Mouse (Mus musculus) bone marrow, adult 2 months (tissue): Measurements from ENCODE around the gene Ap3d1. TPM values are rescaled to one million over a fixed set of nuclear protein-coding genes. Genes with fewer than 3 reads are reported as not detected.

ENCODE experiments used
- H3K27ac ChIP-seq: fragments of 200-500 bp; 2 replicates; pipeline ENCODE4 v1.5.1; 2012; ENCODE audit warnings: low read depth, mild to moderate bottlenecking, control low read depth, inconsistent platforms, low read length; ENCODE audit not compliant: control insufficient read depth, poor library complexity, insufficient read depth
- H3K4me1 ChIP-seq: fragments of 200-500 bp; 2 replicates; pipeline ENCODE4 v1.6.1; 2011; ENCODE audit warnings: low read length; ENCODE audit not compliant: control insufficient read depth, insufficient read depth
- H3K4me3 ChIP-seq: fragments of 200-500 bp; replicated peaks from 2 replicates; pipeline ENCODE3; 2011; ENCODE audit warnings: mild to moderate bottlenecking, low read depth, low read length, control low read depth; ENCODE audit not compliant: control insufficient read depth
- CTCF ChIP-seq: fragments of 200-500 bp; IDR thresholded peaks from 2 replicates; pipeline ENCODE4 v1.5.1; 2011; ENCODE audit warnings: low read length, control low read depth; ENCODE audit not compliant: control insufficient read depth, insufficient read depth
- POLR2A ChIP-seq: fragments of 200-500 bp; IDR thresholded peaks from 2 replicates; pipeline ENCODE4 v1.6.1; 2011; ENCODE audit warnings: low read depth, mild to moderate bottlenecking, control low read depth, low read length, borderline replicate concordance; ENCODE audit not compliant: control insufficient read depth
- WGBS: fragments of 180-500 bp; shearing (Covaris S2); methylation state at CpG from one replicate; pipeline ENCODE4 v1.1.7; 2018; 5-methylcytosine and 5-hydroxymethylcytosine counted together
- polyA plus RNA-seq: library from polyadenylated mRNA; stranded (reverse); fragments of >200 nt; gene quantifications from 2 replicates; pipeline ENCODE4 v1.2.4, GENCODE M21; 2011; ENCODE audit warnings: low replicate concordance; ENCODE audit not compliant: missing spikeins, insufficient read depth, insufficient read length

Ap3d1 gene
- polyA plus RNA-seq, 1 experiment = 68.0 TPM

DNA sequence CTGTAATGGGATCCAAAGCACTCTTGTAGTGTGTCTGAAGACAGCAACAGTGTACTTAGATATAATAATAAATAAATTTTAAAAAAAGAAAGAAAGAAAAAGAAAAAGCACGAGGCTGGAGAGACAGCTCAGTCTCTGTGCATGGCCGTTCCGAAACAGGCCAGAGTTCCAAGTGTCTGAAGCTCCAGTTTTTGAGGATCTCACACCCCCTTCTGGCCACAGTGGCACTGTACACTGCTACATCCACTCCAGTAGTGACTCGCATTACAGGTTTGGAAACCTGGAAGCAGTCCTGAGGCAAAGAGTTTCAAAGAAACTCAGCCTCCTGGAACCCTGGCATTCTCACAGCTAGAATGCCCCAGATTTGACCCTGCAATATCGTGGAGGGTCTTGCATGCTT is 54.2 kb downstream of the Ap3d1 start:
- TF ChIP-seq CTCF = peak; percentile 73
- TF ChIP-seq POLR2A = no peak
- Histone ChIP-seq H3K27ac (no peak overlapping the region), H3K4me1 (peaks cover 20% of the 10 kb centered on the region), H3K4me3 (no peak overlapping the region)
- 30% methylated on average over 5 of the region's 5 CpGs for WGBS

DNA sequence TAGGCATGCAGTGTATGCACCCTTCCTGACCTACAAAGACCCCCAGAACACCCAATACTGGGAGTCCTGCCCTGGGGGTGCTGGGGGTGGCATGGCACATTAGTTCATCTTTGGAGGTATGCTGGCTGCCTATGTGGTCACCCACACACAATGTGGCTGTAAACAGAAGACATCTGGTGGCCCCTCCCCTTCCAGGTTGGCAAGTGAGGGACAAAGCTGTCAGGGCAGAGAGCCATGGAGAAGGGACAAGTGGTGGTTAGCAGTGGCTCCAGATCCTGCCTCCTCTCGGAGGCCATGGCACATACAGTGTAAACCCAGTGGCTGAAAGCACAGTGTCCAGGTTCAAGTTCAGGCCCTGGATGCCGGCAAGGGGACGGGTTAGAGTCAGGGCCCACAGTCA is 55.4 kb downstream of the Ap3d1 start:
- H3K27ac ChIP-seq = peak overlapping the region; percentile 34; the same call in 1 of the 2 replicates
- 86% methylated on average over 3 of the region's 3 CpGs for WGBS

DNA sequence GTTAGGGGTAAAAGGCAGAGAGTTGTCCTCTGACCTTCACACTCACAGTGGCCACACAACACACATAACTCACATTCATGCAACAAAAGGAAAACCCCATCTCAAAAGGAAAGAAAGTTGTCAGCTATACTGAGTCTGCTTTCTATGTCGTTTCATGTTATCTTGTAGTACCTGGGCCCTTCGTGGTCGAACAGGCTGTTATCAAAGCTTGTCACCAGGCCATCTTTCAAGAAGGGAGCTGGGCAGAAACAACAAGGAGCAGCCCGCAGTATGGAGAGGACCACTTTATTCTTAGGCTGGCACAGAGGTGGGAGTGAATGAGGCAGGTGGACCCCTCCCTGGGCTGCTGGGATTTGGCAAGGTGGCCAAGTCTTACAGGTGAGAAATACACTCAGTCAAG is 57.1 kb downstream of the Ap3d1 start:
- no peak overlapping the region for H3K4me3 ChIP-seq
- 55% methylated on average over 4 of the region's 4 CpGs for WGBS
- H3K4me1 ChIP-seq = peaks cover 9% of the 10 kb centered on the region
- TF ChIP-seq CTCF (no peak), POLR2A (no peak)
- H3K27ac ChIP-seq = peak overlapping the region; percentile 74

More for the DNA sequence above, 55.4 kb downstream of the Ap3d1 start:
- Histone ChIP-seq H3K4me1 (peaks cover 14% of the 10 kb centered on the region), H3K4me3 (no peak overlapping the region)
- no peak for TF ChIP-seq CTCF
- no peak for TF ChIP-seq POLR2A

DNA sequence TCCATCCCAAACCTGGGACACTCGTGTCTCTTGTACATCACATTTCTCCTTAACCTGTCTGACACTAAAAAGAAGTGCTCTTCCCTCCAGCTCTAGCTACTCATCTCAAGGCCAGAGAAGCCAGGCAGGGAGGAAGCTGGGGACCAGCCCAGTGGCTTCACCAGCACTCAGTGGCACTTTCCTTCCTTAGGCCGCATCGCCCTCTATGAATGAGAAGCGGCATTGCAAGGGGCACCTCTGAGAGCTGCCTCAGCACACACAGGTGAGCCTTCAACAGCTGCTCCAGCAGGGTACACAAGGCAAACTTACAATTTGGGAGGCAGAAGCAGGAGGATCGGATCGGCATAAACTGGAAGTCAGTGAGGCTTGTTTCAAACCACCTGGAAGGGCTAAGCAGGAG is 57.9 kb downstream of the Ap3d1 start:
- Histone ChIP-seq H3K27ac (peak overlapping the region; percentile 56; the same call in 1 of the 2 replicates), H3K4me3 (no peak overlapping the region), H3K4me1 (peaks cover 16% of the 10 kb centered on the region)
- 36% methylated on average over 6 of the region's 6 CpGs for WGBS
- TF ChIP-seq CTCF = peak; percentile 95
- TF ChIP-seq POLR2A = no peak

DNA sequence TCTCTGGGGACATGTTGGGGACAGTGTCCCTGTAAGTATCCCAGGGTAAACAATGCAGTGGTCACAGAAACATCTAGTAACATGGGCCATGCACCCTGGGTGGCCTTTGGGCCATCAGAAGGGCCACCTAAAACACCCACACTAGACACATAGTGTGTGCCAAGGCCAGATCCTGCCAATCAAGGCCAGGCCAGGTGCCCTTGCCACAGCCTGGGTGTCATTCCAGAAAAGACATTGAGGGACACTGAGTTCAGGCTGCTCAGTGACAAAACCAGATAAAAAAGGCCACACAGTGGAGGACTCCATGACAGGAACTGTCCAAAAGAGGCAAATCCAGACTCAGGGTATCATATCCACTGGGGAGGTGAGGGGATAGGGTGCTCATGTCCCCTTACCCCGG is 58.4 kb downstream of the Ap3d1 start:
- WGBS = 75% methylated on average over 1 of the region's 1 CpGs
- H3K4me1 ChIP-seq = peaks cover 19% of the 10 kb centered on the region

DNA sequence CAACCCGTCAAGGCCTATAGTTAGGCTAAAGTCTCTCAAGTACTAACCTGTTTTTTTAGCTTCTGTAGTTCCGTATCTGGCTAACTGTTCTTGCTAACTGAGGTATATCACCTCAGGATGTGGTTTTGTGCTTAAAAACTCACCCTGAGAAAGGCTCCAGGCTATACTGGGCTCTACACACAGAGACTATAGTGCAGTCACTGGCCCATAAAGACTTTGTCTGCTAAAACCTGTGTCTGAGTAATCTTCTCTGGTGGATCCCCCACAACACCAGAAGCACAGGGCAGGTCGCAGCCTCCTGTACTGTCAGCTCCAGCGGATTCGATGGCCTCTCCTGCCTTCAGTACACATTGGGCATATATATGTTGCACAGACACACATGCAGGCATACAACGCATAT is 60.1 kb downstream of the Ap3d1 start:
- peaks cover 19% of the 10 kb centered on the region for H3K4me1 ChIP-seq
- peak overlapping the region; percentile 12; the same call in 1 of the 2 replicates for H3K27ac ChIP-seq
- WGBS = 53% methylated on average over 6 of the region's 6 CpGs

More for the DNA sequence above, 58.4 kb downstream of the Ap3d1 start:
- no peak for TF ChIP-seq CTCF
- no peak for TF ChIP-seq POLR2A
- no peak overlapping the region for H3K4me3 ChIP-seq
- peak overlapping the region; percentile 9 for H3K27ac ChIP-seq

DNA sequence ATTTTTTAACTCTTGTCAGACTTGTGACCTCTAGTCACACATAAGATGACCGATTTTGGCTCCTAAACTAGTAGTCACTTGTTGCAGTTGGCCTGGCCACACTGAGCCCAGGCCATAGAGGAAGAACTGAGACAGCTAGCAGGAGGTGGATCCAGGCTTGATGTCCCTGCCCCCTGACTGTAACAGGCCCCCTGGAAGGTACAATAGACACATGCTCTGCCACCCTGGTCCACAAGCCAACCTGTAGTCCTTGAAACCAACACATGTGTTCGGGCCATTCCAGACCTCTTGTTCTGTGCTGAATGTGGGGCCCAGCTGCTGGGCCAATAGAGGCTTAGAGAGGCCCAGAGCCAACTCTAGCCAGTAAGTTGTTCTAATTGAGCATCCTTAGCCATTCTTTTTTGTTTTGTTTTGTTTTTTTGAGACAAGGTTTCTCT is 61.8 kb downstream of the Ap3d1 start:
- H3K4me1 ChIP-seq = peaks cover 19% of the 10 kb centered on the region

More for the DNA sequence above, 60.1 kb downstream of the Ap3d1 start:
- no peak overlapping the region for H3K4me3 ChIP-seq
- TF ChIP-seq POLR2A (no peak), CTCF (no peak)

DNA sequence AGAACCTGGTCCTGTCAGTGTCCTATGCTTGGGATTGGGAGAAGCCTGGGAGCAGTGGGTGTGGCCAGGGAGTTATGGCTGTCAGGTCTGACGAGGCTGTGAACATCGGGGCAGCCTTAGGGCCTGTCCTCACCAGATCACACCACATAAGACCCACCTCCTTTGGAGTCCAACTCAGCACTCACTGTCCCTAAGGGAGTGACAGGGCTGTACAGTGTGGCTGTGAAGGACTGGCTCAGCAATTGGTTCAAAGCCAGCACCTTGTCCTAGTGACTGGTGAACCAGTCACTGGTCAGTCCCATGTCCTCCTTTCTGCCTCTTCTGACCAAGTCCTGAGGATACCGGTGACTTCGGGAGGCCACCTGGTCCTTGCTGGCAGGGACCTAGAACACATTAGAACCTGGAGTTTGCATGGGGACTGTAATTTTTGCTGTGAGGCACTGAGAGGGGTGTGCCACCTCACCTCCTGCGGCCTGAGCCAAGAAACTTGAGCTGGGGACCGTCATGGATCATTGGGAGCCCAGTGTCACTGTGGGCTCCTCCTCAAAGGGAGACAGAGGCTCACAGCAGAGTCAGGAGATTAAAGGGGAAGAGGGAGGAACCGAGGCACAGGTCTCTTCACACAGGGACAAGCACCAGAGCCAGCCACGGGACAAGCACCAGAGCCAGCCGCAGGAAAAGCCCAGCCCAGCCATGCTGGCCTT is 62.4 kb downstream of the Ap3d1 start:
- Histone ChIP-seq H3K27ac (peak overlapping the region; percentile 94), H3K4me3 (no peak overlapping the region), H3K4me1 (peaks cover 19% of the 10 kb centered on the region)
- TF ChIP-seq CTCF = no peak
- no peak for TF ChIP-seq POLR2A
- WGBS = 32% methylated on average over 9 of the region's 9 CpGs

More for the DNA sequence above, 61.8 kb downstream of the Ap3d1 start:
- Histone ChIP-seq H3K27ac (peak overlapping the region; percentile 94), H3K4me3 (no peak overlapping the region)
- TF ChIP-seq POLR2A = no peak
- no peak for TF ChIP-seq CTCF
- 50% methylated on average over 2 of the region's 2 CpGs for WGBS

DNA sequence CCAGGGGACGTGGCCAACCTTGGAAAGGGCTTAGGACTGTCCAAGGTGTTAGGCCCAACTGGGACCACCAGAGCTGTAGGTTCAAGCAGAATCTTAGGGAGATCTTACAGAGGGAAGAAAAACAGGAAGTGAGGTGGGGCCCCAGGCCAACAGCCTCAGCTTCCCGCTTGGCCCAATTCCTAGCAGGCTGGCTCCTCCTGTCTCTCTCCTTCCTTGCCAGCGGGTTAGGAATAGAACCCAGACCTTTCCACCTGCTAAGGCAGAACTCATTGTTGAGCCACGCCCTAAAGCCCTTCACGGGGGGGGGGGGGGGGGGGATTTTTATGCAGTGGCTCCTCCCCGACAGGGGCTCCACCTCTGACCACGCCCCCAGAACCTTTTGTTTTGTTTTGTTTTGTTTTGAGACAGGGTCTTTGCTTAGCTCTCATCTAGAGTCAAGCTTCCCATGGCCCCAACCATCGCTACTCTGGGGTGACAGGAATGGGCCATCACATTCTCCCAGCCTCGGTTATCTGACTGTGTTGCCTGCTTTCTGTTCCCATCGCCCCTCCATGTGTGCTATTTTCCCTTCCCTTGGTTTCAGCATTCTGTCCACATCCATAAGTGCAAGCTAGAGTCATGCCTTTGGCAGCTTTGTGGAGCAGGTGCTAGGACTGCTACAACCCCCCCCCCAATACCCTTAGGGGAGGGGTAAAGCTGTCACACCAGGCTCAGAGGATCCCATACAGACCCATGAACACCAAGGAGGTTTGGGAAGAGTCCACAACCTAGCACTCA is 63.3 kb downstream of the Ap3d1 start:
- 13% methylated on average over 9 of the region's 10 CpGs for WGBS
- Histone ChIP-seq H3K4me1 (peaks cover 18% of the 10 kb centered on the region), H3K27ac (peak overlapping the region; percentile 94), H3K4me3 (peak overlapping the region; percentile 14)
- no peak for TF ChIP-seq CTCF
- TF ChIP-seq POLR2A = no peak
